Mouse (Mus musculus) layer of hippocampus, adult 2 months (tissue): ENCODE measurements around the gene Pth2. TPM values are rescaled to one million over a fixed set of nuclear protein-coding genes. Genes with fewer than 3 reads are reported as not detected.
"Not testable (repeated sequence)": the region's sequence is repeated elsewhere in the genome, so short reads cannot be mapped to it uniquely, and the experiment has no call there.

Source experiments
- DNase-seq, 2 experiments: peaks; one replicate each; pipeline ENCODE4 v3.0.0; 2022; ENCODE audit warnings: low spot score in 2 of 2
- H3K27ac ChIP-seq: fragments of 200-600 bp; 2 replicates; pipeline ENCODE4 v1.8.1; 2022
- H3K4me3 ChIP-seq: fragments of 200-600 bp; 2 replicates; pipeline ENCODE4 v1.8.1; 2022; ENCODE audit warnings: mild to moderate bottlenecking
- CTCF ChIP-seq: fragments of 200-600 bp; conservative IDR thresholded peaks from 2 replicates; pipeline ENCODE4 v1.8.1; 2022; ENCODE audit warnings: antibody characterized with exemption, mild to moderate bottlenecking, moderate library complexity
- total RNA-seq, 2 experiments: library from RNA; stranded (reverse); gene quantifications; 2 replicates each; pipeline ENCODE4 v1.2.3; 2021

Gene Pth2
- total RNA-seq, 2 experiments from 2014 or later: not detected

DNA sequence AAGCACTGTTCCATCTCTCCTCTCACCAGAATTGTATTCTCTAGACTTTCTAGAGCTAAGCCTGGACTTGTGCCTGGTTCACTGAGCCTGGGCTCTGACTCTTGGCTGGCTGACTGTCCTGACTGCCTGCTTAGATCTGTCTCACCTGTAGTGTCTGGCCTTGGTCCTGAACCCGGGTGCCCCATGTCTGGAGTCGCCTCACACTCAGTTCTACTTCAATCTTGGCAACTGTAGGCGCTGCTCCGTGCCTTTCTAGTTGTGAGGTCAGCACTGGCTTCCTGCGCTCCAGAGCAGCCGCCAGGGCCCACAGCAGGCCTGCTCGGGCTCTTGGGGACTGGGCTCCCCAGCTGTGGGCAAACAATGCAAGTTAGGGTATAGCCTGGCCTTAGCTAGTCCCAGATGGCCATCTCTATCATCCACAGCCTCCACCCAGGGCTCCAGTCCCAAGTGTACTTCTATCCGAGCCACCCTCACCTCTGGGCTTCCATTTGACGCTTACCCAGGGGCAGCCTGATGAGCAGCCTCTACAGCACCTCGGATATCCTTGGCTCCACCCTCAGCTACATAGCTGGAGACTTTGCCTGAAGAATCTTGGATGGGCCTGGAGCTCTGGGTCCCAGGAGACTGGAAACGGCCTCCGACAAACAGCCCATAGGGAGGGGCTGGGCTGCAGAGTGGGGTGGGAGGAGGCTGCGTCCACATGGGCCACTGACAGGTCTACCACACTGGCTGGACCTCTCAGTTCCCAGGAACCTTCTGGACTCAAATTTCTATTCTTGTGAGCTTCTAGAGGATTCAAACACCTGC is 36.2 kb upstream of the Pth2 start:
- DNase-seq: no peak
- TF ChIP-seq CTCF: no peak
- Histone ChIP-seq H3K27ac (no peak overlapping the region), H3K4me3 (no peak overlapping the region)

- no peak for TF ChIP-seq CTCF
Observed at GRCm38 (mm10) chr7:45145460-45145859, 35.3 kb upstream of the Pth2 start.

GRCm38 (mm10) chr7:45147267-45147666 is 33.5 kb upstream of the Pth2 start:
- TF ChIP-seq CTCF: no peak
- Histone ChIP-seq H3K4me3 (no peak overlapping the region), H3K27ac (no peak overlapping the region)
- no peak for DNase-seq

More at GRCm38 (mm10) chr7:45145460-45145859, 35.3 kb upstream of the Pth2 start:
- H3K27ac ChIP-seq: no peak overlapping the region
- H3K4me3 ChIP-seq: no peak overlapping the region
- DNase-seq: no peak

GRCm38 (mm10) chr7:45147899-45148298 is 32.9 kb upstream of the Pth2 start:
- Histone ChIP-seq H3K27ac (no peak overlapping the region), H3K4me3 (no peak overlapping the region)
- no peak for TF ChIP-seq CTCF
- no peak for DNase-seq

GRCm38 (mm10) chr7:45148534-45149098 is 32.2 kb upstream of the Pth2 start:
- TF ChIP-seq CTCF: no peak
- Histone ChIP-seq H3K4me3 (no peak overlapping the region), H3K27ac (no peak overlapping the region)
- no peak for DNase-seq

DNA sequence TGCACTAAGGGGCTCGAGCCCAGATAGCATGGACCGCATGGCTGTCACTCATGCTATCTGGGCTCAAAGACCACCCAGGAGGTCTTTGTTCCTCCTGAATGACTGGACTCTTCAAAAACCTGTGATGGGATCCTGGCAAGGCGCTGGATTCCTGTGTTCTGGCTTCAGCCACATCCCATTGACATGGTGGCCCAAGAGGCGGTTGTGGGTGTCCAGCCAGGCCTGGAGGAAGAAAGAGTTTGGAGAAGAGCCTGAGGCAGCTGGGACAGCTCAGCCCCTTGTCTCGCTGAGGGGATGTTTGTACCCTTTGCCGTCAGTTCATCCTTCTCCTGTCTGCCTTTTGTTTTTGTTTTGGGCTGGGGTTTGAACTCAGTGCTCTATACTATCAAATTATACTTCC is 31.2 kb upstream of the Pth2 start:
- no peak for TF ChIP-seq CTCF
- Histone ChIP-seq H3K4me3 (no peak overlapping the region), H3K27ac (no peak overlapping the region)
- no peak for DNase-seq

DNA sequence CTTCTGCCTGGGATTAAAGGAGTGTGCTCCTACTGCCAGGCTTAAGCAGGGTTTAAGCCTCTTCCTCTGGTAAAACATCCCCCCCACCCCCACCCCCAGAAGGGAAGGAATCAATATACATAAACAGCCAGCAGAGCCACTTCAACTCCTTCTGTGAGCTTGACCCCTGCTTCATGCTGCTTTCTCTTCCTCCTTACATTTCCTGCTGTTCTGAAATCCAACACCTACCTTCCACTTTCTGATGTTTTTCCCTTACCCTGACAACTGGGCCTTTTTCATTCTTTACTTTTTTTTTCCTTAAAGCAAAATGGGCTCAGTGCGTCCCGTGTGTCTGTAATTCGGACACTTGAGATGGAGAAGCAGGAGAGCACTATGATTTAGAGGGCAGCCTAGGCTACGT is 30.5 kb upstream of the Pth2 start:
- no peak for DNase-seq
- Histone ChIP-seq H3K4me3 (no peak overlapping the region), H3K27ac (peak overlapping the region; percentile 67; the same call in 1 of the 2 replicates)
- TF ChIP-seq CTCF: no peak

- H3K27ac ChIP-seq: peak overlapping the region; percentile 67
- no peak for DNase-seq
- no peak overlapping the region for H3K4me3 ChIP-seq
- no peak for TF ChIP-seq CTCF
Observed at GRCm38 (mm10) chr7:45151303-45151702, 29.5 kb upstream of the Pth2 start.

- not testable (repeated sequence) for H3K27ac ChIP-seq, H3K4me3 ChIP-seq, DNase-seq
Observed at GRCm38 (mm10) chr7:45153052-45153451, 27.7 kb upstream of the Pth2 start.

- no peak for TF ChIP-seq CTCF
- peak overlapping the region; percentile 97 for H3K4me3 ChIP-seq
- peak overlapping the region; percentile 97 for H3K27ac ChIP-seq
- no peak for DNase-seq
Observed at GRCm38 (mm10) chr7:45153586-45153985, 27.2 kb upstream of the Pth2 start.

- Histone ChIP-seq H3K4me3 (peak within 1 kb of the TSS; percentile 97), H3K27ac (peak within 1 kb of the TSS; percentile 97)
- peak; percentile 96 for DNase-seq
- peak; percentile 78 for TF ChIP-seq CTCF
Observed at GRCm38 (mm10) chr7:45154096-45154992, 26.5 kb upstream of the Pth2 start, which contains the start of the genes Pih1d1 and Aldh16a1. Gene Pih1d1, plus strand, starts transcription at chr7:45154303. Gene Aldh16a1, minus strand, starts transcription at chr7:45154584.

- peak; percentile 75 for TF ChIP-seq CTCF
- Histone ChIP-seq H3K27ac (peak overlapping the region; percentile 97), H3K4me3 (peak overlapping the region; percentile 97)
- no peak for DNase-seq
Observed at GRCm38 (mm10) chr7:45154993-45155514, 25.7 kb upstream of the Pth2 start.

DNA sequence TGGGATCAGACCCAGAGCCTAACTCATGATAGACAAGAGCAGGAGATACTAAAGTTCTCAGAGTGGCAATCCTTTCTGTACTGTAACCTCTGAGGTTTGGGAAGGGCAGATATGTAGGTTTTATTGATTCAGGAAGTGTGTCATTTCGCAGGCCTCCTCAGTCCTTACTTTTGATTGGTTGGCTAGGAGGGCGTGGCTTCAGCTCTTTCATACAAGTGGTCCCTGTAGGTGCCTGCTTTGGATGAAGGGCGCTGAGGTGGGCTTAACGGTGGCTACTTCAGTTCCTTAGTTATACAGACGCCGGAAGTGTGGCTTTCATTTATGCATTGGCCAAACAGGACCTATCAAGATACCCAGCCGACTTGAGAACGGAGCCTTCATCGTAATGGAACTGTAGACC is 25.2 kb upstream of the Pth2 start:
- TF ChIP-seq CTCF: no peak
- H3K4me3 ChIP-seq: no peak overlapping the region
- no peak overlapping the region; the same call in 1 of the 2 replicates for H3K27ac ChIP-seq
- DNase-seq: no peak
